Mouse (Mus musculus): ENCODE measurements around the gene Stra6.

The Stra6 gene

DNA sequence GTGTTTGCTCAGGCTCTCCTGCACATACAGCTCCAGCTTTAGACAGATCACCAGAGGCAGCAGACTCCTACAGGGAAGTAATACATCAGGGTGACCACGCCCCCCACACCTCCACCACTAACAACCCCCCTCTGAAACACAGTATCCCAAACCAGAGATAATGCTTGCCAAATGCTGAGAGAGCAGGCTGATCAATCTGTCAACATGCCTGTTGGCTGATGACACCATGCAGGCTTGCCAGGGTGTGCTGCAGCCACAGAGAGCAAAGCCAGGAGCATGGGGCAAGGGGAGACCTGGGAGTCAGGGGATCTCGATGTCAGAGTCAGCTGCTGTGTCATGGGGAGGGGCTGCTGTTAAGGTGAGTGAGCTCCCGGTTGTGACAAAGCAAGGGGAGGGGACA, at the start of gene Stra6:
Gene Stra6 (plus strand): TSS at position 258 of the 400 bp plus-strand sequence.
- DNase-seq (ENCODE audit: extremely low read depth, insufficient read length, low spot score) = no peak

DNA sequence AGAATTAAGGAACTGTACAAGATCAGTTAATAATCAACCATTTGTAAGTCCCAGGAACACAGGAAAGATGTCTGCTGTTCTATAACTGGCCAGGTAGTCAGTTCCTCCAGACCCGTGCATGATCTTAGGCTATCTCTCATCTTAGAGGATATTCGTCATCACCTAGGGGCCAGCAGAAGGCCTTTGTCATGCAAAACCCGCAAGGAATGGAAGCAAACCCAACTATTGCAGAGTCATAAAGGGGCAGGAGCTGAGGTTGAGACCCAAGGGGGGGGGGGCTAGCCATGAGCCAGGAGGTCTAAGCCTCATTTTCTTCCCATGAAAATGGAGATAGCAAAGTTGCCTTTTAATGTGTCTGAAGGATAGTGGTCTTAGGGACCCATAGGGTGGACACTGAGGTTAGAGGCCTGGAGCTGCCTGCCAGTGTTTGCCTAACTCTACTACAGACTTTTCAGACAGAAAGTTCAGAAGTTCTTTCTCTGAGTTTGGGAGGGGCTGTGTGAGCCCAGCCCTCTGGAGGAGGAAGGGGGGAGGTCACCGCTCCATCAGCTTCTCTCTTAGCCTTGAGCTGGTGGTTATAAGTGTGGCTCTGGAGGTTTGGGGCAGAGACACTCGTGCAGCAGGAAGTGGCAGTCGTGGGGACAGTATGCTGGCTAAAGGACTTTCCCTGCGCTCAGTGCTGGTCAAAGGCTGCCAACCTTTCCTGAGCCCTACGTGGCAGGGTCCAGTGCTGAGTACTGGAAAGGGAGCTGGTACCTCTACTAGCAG, 49.0 kb upstream of the Stra6 start:
- no peak for DNase-seq (ENCODE audit: extremely low read depth, insufficient read length, low spot score)

DNA sequence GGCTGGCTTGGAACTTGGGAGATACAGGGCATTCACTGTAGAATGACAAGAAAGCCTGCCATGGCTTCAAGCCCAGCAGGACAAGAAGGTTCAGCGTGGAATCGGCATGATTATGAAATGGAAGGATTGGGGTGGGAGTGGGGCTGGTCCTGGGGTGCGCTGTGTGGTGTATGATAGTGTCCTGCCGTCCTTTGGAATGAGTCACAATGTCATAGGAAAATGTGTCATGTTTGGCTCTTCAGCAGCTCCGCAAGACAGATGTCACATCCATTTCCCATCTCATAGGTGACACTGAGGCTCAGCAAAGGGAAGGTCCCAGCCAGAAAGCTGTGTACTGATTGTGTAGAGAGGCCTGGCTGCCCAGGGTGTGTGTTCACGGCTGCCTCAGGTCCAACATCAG, 47.7 kb upstream of the Stra6 start:
- no peak for DNase-seq (ENCODE audit: extremely low read depth, insufficient read length, low spot score)

DNA sequence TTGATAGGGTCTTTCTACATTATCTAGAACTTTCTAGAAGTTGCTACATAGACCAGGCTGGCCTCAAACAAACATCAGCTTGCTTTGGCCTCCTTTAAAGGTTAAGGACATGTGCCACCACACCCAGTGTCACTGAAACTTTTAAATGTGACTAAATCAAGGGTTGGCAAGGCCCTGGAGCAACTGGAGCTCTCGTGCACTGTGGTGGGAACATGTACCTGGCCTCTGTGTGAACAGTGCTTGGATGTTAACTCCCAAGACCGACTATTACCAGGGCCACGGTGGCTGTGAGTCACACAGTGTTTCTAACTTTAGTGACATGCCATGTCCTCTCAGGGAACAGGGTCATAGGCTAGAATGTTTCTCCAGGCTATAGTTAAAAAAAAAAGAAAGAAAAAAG, 46.6 kb upstream of the Stra6 start:
- no peak for DNase-seq (ENCODE audit: extremely low read depth, insufficient read length, low spot score)

DNA sequence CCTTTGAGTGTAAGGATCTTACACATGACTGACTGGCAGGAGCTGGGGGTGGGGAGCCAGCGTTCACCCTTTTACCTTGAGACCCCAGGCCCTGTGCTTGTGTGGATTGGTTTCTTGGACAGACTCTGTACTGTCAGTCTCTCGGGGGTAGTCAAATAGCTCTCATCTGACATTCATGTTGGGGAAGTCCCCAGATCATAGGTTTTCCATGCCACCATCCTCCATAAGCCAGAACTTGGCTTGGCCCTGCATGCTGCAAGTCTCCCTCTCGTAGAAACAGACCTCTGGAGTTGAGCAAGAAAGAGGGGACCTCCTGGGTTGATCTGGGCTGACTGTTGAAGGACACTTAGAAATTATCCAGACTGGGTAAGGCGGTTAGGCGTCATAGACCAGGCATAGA, 45.2 kb upstream of the Stra6 start:
- DNase-seq (ENCODE audit: extremely low read depth, insufficient read length, low spot score) = no peak

DNA sequence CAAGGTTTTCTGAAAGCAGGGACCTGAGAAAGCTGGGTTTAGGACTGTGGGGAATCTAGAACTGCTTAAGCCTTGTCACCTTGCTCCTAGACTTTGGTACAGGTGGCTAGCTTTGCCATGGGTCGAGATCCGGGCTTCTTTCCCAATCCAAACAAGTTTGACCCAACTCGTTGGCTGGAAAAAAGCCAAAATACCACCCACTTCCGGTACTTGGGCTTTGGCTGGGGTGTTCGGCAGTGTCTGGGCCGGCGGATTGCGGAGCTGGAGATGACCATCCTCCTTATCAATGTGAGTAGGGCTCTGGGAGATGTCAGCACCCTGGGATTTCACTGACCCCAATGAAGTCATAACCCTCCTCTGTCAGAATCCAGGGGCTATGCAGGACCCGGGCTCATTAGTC, 37.6 kb upstream of the Stra6 start:
- DNase-seq (ENCODE audit: extremely low read depth, insufficient read length, low spot score) = no peak

DNA sequence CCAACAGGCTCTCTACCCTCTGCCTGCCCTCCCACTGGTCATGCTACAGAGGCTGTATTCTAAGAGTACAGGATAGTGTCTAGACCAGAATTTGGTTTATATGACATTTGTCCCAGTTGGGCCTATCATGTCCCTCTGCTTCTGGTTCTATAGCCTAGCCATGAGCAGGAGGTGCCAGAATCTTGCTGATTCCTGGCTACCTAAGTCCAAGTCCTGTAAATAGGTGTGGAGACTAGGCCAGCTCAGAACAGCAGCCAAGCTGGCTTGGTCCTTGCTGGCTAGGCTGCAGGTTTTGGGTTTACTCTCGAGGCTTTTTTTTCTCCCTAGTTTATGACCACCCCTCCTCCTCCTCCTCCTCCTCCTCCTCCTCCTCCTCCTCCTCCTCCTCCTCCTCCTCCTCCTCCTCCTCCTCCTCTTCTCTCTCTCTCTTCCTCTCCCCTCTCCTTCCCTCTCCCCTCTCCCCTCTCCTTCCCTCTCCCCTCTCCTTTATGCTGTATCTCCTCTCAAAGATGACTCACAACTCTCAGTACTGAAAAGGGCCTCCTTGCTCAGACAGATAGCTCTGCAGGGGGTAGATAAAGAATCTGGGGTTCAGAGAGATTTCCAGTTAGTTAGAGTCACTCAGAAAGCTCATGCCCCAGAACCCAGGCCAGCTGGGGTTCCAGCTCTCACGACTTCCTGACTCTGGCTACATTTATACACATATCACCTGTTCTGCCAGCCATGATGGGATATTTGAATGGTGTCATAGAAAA, 36.0 kb upstream of the Stra6 start:
- DNase-seq (ENCODE audit: extremely low read depth, insufficient read length, low spot score) = no peak

DNA sequence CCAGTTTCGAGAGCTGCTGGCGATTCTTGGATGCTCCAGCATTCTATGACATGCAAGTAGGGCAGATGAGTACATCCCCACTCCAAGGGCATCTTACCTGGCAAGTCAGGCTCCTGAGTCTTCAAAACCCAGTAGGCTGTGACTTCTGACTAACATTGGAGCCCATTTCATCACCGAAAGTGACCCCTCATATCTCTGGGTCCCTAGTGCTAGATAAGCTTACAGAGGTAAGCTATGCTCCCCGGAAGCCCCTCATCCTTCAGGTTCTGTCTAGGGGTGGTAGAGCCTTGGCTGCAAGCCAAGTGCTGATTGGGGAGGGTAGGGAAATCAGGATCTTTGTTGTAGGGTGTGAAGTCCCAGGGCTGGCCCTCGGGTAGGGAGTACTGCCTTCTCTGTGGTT, 34.7 kb upstream of the Stra6 start:
- no peak for DNase-seq (ENCODE audit: extremely low read depth, insufficient read length, low spot score)

DNA sequence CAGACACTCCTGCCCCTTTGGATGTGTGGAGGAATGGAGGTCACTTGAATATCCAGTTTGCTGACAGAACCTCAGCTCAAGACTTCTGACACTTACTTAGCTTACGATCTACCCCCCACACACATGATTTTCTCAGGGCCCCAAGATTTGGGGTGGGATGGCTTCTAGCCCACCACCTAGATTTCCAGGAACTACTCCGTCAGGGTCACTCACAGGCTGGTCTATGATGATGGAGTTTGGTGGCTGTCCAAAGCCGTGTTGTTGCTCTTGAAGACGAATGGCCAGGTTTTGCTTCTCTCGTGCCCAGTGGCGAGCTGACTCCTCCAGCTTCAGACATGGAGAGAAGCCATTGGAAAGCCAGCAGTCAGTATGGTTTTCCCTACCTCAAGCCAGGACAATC, 34.0 kb upstream of the Stra6 start:
- DNase-seq (ENCODE audit: extremely low read depth, insufficient read length, low spot score) = no peak

DNA sequence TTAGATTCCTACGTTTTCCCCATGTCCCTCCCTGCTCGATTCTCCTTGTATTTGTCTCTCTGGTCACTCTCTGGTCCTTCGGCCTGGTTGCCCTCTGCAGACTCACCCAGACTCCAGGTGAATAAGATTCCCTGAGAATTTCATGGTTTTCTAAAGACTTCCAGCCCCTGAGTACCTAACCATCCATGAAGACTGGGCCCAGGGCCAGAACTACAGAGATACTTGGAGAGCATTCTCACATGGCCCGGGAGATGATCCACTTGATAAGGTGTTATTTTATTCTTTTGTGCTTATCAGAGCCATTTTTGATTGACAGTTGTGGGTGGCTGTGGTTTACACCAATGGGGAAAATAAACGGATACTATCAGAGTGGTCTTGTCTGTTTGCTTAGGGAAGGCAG, 31.7 kb upstream of the Stra6 start:
- DNase-seq (ENCODE audit: extremely low read depth, insufficient read length, low spot score) = no peak

DNA sequence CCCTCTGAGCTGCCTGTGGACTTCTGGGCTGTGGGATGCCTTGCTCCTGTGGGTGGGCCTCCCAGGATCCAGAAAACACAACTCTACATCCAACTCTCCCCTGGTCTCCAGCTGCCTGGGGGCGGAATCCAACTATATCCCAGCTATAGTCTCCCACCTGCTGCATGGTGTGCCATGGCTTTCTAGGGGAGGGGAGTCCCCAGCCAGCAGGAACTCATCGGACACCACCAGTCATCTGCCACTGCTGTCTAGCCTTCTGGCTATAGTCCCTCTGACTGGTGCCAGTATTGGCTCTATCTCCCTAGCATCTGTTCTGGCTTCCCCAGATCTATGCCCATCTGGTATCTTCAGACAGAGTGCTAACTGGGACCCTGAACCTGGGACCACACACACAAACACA, 28.1 kb upstream of the Stra6 start:
- no peak for DNase-seq (ENCODE audit: extremely low read depth, insufficient read length, low spot score)

DNA sequence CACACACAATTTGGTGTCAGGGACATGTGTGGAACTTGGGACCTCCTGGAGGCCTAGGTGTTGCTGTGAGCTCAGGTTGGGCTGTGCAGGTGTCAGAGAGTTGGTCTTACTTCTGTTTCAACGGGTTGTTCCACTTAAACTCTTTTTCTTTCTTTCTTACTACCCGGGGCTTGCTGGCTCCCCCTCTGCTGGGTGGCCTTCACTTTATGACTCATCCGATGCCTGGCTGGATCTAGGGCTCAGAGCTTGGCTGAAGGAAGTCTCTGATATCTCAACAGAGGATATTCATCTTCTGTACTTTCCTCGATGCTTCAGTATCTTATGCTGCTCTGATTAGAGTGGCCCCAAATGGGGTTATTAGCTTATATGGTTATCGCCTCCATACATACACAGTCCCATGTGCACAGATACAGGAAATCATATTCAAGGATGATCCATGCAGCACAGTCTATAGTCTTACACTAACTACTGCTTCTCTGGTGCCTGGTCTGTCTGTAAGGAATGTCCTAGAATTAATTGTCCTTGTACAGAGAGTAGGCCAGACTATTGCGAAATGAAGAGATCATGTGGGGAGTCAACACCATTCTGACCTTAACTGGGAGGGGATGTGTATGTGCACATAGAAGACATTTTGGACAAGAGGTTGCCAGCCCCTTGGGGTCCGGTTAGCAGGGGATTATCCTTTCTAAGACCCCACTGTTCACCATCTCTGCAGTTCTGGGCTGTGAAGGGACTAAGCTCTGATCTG, 27.5 kb upstream of the Stra6 start:
- DNase-seq (ENCODE audit: extremely low read depth, insufficient read length, low spot score) = no peak

DNA sequence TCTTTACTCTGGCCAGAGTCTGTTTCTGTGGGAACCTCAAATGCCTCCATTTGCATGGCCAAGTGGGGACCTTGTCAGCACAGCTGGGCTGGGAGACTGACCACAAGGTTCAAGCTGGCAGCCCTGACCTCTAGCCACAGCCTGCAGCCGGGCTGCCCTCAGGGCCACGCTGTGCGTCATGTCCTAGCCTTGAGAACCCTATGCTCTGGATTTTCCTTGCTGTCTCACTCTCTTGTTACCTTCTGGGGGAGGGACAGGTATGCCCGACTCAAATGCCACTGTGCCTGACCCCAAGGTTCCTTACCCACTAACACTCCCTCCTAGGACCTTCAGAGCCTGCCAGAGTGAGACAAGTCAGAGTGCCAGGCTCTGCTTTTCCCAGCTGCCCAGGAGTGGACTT, 26.6 kb upstream of the Stra6 start:
- DNase-seq (ENCODE audit: extremely low read depth, insufficient read length, low spot score) = no peak

DNA sequence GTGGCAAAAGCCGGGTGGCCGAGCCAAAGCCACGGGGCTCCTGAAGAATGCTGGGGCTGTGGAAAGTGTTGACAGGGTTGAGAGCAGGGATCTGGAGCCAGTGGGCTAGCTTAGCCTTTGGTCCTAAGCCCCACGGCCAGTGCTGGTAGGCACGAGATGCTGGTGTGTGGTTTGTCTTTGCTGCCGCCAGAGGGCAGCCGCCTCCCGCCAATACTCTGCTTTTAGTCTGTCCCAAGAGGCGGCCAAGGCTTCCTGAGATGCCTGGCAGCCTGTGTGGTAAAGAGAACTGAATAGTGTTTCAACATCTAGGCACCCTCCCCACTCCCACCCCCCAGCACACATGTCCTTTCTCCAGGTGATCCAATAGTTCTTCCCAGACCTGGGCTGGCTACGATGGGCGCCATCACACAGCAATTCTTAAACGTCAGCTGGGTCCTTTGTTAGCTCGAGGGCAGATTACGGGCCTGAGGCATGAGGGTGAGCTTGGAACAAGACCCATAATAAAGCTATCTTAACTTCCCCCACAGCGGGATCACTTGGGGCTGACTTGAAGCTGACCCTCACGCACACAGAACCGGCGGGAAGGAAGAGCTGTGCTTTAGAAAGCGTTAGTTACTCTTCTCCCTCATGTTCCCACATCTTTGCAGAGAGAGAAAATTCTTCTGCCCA, 25.0 kb upstream of the Stra6 start:
- DNase-seq (ENCODE audit: extremely low read depth, insufficient read length, low spot score) = peak; percentile 44

DNA sequence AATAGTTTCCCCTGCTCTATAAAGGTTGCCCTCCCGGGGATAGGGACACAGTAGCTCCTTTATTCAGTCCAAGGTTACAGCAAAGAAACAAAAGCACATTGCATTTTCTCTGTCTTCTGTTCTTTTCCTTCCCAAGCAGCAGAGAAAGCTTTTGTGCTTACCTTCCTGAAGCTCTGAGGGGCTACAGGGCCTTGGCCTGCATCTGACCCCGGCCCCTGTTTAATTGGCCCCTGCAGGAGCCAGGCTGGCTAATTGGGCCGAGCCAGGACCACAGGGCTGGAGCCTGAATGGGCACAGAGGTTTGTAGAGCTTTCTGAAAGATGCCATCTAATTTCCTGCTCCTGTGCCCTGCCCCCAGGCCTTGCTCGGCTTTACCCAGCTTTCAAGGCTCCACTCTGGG, 22.6 kb upstream of the Stra6 start:
- no peak for DNase-seq (ENCODE audit: extremely low read depth, insufficient read length, low spot score)

DNA sequence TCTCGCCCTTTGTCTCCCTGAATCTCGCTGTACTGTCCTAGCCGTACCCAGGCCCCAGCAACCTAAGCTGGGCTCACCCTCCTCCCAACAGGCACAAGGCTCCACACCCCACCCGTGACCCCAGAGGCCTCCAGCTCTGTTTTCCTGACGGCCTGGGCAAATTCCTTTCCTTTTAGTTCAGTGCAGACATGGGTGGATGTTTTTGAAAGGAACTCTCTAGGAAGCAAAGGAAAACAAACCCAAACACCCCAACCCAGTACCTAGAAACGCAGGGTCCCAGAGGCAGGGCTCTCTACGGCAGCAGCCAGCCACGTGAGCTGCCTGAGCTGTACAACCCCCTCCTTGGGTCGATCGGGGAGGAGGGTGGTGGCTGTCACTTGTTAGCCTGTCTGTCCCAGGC, 21.2 kb upstream of the Stra6 start:
- no peak for DNase-seq (ENCODE audit: extremely low read depth, insufficient read length, low spot score)

DNA sequence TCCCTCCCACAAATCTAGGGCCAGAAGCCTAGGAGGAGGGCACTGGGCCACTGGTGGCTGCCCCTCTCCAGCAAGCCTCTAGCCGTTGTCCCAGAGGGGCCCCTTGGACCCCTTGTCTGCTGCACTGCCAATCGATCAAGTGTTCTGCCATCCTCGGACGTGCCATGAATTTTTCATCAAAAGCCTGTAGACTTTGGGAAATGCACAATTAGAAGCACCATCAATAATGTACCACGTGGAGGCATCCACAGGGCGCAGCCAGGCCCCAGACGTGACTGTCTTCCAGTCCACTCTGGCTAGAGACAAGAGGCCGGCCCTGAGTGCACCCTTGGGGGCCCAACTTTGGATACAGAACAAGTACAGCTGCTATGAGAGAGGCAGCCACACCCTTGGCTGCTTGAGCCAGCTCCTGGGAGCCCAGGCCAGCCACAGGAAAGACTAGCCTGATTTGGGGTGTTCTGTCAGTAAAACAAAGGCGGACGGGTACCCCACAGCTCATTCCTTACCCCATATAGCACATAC, 20.0 kb upstream of the Stra6 start:
- no peak for DNase-seq (ENCODE audit: extremely low read depth, insufficient read length, low spot score)

DNA sequence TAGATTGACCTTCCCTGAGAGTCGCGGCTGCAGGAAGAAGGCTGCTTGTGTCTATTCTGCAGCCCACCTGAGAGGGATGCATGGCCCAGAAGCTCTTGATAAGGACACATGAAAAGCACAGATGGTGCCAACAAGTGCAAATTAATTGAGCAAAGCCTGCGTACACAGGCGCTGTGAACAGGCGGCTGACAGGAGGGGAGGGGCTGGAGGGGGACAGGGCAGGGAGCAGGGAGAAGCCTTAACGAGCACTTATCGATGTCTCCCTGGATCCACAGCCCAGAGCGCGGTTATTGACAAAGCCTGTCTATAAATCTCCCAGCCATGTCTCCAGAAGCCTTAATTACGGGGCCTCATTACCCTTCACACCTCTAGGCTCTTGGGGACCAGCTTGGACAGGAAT, 18.8 kb upstream of the Stra6 start:
- DNase-seq (ENCODE audit: extremely low read depth, insufficient read length, low spot score) = no peak

DNA sequence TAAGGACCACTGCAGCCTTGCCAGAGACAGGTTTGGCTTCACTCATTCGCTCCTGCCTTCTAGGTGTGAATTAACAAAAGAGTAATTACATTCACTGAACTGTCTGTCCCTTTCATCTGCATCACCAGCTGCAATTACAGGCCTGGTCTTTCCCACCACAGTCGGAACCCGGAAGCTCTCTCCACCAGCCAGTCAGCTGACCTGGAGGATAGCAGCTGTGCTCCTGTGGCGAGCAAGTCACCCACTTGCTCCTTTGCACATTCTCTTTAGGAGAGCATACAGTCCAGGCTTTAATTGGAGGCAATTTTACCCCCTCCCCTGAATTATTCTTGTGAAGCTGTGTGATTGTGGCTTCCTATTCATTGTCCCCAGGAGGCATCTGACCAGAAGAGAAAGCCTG, 17.9 kb upstream of the Stra6 start:
- DNase-seq (ENCODE audit: extremely low read depth, insufficient read length, low spot score) = no peak

DNA sequence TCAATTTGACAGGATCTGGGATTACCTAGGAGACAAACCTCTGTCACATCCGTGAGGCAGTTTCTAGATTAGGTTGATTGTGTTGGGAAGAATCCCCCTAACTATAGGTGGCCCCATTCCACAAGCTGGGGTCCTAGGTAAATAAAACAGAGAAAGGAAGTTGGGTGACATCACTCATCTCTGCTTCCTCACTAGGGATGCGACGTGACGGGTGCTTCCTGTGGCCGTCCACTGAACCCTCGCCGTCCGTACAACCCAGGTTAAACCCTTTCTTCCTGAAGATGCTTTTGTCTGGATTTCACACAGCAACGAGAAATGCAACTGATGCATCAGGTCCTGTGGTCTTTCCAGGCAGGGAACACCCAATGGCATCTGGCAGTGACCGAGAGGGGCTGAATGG, 16.5 kb upstream of the Stra6 start:
- no peak for DNase-seq (ENCODE audit: extremely low read depth, insufficient read length, low spot score)

DNA sequence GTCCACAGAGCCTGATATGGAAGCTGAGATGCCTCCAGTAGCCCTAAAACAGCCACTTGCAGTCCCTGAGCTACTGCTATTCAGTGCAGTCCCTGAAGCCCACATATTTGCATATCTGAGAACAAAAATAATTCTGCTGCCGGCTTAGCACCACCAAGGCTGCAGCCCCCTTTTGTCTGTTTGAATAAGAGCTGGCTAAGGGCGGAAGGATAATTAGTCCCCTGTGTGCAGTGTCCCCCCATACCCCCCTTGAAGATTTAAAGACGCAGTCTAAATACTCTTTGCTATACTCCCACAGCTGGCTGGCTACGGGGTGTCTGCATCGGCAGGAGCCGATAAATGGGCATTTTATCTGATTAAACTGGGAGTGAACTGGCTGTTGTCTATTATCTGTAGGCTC, 15.0 kb upstream of the Stra6 start:
- no peak for DNase-seq (ENCODE audit: extremely low read depth, insufficient read length, low spot score)

All from 3134 (cell line).